Mouse (Mus musculus) urinary bladder, postnatal 36 days (tissue): Measurements from ENCODE around the gene Cog4.
"Not testable (repeated sequence)": the region's sequence is repeated elsewhere in the genome, so short reads cannot be mapped to it uniquely, and the experiment has no call there.

ENCODE experiments used
- DNase-seq, 2 experiments: peaks; one replicate each; pipeline ENCODE4 v3.0.0; 2022; ENCODE audit warnings: low spot score in 2 of 2, mixed read lengths in 1 of 2

Cog4 gene

DNA sequence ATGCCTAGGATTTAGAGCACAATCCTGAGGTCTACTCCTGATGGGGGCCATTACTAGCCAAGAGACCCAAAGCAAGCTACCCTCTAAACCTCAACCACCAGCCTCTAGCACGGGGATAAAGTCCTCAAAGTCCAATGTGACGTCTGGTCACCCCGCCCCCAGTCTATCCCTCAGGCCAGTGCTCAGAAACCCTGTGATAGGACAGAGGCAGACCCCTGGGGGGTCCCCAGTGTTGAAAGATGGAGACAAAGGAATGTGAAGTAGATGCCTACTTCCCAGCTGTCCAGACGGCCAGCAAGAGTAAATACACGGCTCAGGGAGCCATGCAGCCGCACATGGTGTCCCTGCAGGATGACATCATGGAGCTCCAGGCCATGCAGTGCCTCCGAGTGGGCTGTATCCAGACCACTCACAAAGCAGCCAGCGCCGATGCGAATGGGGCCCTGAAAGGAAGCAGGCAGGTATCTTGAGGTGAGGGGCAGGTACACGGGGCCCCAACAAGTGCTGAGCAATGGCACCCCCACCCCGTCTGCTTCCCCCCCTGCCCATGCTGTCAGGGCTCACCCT lies 43.6 kb downstream of the Cog4 start:
- DNase-seq, result no peak

DNA sequence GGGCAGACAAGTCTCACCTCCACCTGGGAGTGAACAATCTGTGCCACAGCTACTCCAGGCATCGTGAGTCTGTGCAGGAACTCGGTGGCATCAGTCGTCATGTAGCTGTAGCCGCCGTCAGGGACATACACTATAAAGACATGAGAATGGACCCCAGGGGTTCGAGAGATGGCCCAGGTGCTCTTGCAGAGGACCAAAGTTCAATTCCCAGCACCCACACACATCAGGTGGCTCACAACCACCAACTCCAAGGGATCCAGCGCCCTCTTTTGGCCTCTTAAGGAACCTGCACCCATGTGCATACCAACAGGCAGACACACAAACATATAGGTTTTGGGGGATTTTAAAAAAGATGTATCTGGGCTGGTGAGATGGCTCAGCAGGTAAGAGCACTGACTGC lies 45.6 kb downstream of the Cog4 start:
- DNase-seq, result no peak

DNA sequence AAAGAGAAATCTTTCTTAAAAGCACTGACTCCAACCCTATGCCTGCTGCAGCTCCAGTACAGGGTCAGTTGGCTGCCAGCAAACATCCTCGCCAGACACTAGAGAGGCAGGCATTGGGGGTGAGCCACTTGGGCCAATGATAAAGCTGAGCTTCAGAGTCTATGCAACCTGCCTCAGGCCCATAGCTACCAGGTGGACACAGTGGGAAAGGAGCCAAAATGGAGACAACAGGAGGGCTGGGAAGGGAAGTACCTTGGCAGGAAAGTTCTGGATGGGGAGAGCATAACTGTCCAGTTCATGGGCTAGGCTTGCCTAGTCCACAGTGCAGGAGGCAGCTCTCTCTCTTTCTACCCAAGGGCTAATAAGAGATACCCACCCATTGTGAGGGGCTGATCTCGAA lies 46.5 kb downstream of the Cog4 start:
- no peak for DNase-seq

DNA sequence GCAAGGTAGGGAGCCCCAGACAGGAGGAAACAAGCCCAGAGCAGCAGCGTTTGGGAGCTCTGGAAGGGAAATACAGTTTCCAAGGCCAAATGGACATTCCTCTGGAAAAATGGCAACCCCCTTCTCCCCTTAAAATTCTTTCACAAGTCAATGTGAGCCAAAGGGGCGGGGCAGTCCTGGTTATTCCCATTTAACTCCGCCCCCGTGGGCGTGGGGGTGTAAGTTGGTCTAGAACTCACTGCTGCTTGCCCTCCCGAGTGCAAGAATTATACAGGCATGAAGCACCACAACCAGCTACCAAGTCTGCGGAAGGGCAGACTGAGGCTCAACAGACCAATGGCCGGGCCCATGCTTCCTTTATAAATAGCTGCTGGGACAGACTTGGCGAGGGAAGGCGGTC lies 48.5 kb downstream of the Cog4 start:
- no peak for DNase-seq

DNA sequence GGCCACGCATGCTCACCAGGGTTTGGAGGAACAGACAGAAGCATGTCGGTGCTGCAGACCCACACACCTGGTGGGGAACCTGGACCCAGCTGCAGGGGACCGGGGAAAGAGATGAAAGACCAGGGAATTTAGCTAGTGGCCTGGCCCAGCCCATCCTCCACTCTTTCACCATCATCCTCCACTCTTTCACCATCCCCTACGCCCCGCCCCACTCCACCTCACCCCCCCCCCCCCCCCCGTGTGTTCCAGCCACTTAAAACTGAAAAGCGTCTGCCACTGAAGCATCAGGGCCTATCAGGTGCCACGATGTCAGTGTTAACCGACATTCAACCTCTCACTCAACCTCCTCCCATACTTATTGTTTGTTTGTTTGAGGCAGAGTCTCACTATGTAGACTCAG lies 48.9 kb downstream of the Cog4 start:
- no peak for DNase-seq

DNA sequence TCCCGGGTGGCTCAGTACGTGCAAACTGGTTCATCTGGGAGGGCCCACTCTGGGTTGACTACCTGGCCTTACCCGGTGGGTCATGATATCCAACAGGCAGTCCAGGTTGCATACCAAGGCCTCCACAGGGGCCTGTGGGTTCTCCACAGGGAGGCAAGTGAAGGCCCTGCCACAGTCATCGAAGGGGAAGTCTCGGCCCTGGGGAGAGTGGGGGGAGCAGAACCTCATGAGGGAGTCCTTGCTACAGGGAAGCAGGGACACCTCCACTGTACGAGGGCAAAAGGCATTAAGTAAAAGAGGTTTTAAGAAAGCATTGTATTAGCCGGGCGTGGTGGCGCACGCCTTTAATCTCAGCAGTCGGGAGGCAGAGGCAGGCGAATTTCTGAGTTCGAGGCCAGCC lies 49.4 kb downstream of the Cog4 start:
- DNase-seq, result no peak

DNA sequence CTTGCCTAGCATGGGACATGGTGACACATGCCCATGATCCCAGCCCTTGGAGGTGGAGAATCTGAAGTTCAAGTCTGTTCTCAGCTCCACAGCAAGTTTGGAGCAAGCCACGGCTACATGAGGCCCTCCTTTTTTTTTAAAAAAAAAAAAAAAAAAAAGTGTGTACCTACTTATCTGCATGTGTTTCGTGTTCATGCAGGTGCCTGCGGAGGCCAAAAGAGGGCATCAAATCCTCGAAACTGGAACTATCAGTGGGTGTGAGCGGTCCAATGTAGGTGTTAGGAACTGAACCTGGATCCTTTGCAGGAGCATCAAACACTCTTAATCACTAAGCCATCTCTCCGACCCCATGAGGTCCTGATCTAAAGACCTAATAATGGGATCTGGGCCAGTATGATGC lies 51.1 kb downstream of the Cog4 start:
- no peak for DNase-seq

DNA sequence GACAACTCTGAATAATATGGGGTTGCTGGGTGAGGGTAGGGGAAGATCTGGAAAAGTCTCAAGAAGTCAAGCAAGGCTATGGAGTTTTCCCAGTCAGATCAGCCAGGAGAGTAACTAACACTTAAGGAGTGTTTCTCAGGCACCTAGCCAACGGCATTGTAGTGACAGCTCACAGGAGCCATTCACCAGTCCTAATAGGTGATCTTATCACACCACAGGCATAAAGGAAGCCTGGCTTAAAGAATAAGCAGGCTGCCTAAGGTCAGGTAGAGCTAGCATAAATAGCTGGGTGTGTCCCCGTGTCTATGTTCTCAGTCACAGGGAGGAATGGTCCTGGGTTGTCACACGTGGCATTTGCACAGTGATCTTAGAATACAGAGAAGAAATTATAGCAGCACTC lies 54.7 kb downstream of the Cog4 start:
- DNase-seq, result no peak

DNA sequence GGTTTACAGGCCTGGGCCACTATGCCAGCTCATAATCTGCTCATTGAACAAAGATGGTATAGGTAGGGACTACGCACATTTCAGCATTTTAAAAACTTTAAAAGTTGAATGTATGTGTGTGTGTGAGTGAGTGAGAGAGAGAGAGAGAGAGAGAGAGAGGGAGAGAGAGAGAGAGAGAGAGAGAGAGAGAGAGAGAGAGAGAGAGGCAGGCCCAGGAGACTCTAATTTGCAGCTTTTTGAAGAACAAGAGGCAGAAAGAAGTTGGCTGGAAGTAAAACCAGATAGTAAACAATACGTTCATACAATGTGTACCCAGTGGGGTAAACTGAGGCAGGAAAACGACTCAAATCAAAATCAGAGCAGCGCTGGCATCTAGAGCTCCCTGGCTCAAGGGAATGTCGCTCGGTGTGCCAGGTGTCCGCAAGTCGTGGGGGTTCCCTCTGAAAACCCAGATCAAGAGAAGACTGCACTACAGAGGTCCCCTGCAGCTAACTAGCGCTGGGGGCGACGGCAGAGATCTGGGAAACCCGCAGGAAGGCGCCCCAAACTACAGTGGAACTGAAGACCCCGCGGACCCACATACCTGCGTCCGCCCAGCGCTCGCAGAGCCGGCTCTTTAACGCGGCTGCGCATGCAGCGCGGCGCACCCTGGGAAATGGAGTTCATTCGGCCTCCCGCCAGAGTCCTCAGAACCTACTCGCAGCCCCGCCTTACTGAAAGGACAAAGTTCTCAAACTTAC lies 55.6 kb downstream of the Cog4 start, which contains the start of gene Fuk:
TSS of gene Fuk (minus strand) at position 650 of the 740 bp plus-strand sequence.
- DNase-seq, result peak; percentile 77 to 81

DNA sequence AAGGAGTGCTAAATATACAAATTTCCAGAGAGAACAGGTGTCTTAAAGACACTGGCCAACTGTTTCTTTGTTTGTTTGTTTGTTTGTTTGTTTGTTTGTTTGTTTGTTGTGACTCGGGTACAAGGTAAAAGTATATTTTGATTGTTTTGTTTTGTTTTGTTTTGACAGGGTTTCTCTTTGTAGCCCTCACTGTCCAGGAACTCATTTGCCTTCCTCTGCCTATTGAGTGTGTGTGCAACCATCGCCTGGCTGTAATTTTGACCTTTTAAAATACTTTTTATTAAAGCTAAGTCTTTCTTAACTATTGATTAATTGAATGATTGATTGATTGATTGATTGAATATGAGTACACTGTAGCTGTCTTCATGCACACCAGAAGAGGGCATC lies 56.2 kb downstream of the Cog4 start:
- DNase-seq, result no peak

DNA sequence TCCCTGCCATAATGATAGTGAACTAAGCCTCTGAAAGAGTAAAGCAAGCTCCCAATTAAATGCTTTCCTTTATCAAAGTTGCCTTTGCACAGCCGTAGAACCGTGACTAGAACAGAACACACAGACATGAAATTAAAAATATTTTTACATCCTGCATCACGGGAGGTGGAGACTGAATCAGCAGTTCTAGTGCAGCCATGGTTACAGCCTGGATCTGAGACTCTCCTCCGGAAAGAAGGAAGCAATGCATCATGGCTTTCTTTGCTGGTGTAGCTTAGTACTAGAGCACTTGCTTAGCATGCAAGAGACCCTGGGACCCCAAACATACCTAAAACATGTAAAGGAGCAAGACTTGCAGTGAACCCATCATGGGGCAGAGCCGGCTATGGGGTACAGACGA lies 59.0 kb downstream of the Cog4 start:
- no peak for DNase-seq

DNA sequence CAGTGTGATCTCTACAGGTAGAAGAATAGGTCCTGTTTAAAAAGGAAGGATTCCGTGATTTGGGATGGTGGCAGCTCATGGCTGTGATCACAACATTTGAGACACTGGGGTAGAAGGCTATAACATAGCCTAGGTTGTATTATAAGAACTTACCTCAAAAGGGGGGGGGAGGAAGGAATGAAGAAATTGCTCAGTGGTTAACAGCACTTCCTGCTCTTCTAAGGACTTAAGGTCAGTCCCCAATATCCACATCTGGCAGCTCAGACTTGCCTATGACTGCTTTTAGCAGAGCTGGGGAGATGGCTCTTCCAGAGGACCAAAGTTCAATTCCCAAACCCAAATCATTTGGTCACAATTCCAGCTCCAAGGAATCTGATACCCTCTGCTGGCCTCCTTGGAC lies 60.3 kb downstream of the Cog4 start:
- no peak for DNase-seq

DNA sequence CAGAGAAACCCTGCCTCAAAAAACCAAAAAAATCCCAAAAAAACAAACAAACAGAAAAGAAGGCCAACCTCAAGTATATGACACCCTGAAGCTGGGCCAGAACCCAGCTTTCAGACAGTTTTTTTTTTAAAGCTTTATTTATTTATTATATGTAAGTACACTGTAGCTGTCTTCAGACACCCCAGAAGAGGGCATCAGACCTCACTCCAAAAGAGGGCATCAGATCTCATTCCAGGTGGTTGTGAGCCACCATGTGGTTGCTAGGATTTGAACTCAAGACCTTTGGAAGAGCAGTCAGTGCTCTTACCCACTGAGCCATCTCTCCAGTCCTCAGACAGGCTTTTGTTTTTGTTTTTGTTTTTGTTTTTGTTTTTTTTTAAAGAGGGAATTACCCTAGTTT lies 63.5 kb downstream of the Cog4 start:
- not testable (repeated sequence) for DNase-seq

DNA sequence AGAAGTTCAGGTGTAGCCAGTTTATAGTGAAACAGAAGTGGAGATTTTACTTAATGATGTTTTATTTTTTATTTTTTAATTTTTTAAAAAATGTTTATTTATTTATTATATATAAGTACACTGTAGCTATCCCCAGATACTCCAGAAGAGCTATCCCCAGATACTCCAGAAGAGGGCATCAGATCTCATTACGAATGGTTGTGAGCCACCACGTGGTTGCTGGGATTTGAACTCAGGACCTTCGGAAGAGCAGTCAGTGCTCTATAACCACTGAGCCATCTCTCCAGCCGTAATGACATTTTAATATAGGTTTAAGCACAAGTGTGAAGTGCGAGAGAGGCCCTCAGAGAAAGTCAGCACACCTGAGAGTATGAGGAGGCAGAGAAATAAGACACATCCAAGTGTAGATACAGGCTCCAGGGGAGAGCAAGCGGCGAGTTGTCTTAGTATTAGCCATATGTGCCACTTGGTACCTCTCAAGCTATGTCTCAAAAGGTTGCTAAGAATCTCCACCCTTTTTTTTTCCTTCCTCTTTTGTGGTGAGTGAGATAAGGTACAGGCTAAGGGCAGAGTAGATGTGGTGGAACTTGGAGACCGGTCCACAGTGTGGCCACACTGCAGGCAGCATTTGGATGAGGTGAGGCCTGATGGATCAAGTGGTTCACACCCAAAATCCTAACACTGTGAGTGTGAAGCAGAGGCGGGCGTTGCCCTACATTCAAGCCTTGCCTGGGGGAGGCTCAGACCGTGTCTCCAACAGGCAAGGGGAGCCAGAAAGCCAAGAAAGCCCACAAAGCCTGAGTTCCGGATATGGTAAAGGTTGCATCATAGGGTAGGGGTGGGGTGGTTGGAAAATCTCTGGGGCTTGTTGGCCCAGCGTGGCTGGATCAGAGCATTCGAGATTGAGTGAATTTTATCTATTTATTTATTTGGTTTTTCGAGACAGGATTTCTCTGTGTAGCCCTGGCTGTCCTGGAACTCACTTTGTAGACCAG lies 65.5 kb downstream of the Cog4 start:
- DNase-seq, result no peak

DNA sequence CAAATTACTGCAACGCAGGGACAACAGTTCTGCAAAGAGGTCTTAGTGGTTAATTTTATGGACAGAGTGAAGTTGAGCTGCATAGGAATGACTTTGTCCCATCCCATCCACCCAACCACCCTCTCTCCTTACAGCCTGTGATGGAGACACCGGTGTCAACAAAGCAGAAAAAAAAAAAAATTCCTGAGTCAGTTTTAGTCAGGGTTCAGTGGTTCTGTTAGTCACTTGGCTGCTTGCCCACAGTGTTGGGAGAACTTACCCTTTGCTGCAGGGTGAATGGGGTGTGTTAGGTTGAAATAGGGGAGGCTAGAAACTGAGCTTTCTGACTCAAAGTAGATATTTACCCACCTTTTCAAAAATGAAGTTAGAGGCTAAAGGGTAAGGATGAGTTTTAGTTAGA lies 71.0 kb downstream of the Cog4 start:
- DNase-seq, result peak in 1 of 2 experiments; percentile 42

DNA sequence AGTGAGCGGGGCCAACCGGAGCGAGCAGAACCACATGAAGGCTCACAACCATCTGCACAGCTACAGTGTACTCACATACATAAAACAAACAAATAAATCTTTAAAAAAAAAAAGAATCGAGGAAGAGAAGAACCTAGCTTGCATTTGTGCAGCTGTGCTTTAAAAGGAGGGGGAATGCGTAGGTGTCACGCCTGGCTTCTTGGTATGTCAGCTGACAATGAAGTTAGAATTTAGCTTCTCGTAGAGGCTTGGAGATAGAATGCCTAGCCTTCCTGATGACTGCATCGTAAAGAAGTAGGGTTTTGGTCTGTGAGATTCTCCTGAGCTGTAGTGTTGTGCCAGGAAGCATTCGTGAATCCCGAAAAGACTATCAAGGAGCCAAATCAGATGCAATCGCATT lies 71.6 kb downstream of the Cog4 start:
- DNase-seq, result no peak

DNA sequence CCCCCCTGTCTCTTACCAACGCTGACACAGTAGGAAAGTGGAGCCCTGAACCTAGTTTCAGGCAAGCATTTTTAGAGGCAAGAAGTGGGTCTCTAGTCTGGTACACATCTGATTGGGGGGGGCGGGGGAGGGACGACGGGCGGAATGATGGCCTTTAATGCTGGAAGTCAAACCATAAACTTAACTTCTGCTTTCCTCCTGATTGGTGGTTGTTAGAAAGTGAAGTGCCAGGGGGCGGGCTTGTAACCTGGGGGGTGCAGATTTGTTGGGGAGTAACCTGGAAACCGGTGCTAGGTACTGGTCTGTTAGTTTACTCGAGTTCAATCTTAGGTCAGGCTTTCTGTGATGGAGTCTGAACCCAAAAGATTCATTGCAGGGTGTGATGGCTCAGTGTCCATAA lies 72.1 kb downstream of the Cog4 start:
- DNase-seq, result no peak

DNA sequence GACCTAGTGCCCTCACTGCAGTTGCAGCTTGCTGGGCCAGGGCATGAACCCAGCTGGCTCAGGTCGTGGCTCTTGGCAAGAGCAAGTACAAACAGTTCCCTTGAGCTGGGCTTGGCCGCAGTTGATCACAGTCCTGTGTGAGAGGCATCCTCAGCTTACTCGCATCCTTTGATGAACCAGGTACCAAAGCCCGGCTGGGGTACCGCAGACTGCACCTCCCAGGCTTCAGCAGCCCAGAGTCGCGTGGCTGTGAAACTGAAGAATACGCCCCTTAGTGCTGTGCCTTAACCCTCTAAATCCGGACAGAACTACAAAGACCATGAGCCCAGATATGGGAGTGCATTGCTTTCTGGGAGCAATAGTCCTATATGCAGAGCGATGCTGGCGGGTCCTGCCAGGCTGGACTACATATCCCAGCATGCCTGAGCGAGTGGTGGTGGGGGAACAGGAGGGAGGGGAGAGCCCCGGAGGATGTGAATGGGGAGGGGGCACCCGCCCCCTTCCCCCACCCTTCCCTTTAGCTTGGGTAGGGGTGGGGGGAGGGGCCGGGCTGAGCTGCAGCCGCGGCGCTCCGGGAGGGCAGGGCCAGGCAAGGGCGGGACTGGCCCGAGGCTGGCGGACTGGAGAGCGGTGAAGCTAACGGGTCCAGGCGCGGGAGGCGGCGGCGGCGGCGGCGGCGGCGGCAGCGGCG lies 73.1 kb downstream of the Cog4 start, which contains the start of gene St3gal2:
TSS of gene St3gal2 (plus strand) at position 582 of the 691 bp plus-strand sequence.
- DNase-seq, result peak; percentile 73 to 83

DNA sequence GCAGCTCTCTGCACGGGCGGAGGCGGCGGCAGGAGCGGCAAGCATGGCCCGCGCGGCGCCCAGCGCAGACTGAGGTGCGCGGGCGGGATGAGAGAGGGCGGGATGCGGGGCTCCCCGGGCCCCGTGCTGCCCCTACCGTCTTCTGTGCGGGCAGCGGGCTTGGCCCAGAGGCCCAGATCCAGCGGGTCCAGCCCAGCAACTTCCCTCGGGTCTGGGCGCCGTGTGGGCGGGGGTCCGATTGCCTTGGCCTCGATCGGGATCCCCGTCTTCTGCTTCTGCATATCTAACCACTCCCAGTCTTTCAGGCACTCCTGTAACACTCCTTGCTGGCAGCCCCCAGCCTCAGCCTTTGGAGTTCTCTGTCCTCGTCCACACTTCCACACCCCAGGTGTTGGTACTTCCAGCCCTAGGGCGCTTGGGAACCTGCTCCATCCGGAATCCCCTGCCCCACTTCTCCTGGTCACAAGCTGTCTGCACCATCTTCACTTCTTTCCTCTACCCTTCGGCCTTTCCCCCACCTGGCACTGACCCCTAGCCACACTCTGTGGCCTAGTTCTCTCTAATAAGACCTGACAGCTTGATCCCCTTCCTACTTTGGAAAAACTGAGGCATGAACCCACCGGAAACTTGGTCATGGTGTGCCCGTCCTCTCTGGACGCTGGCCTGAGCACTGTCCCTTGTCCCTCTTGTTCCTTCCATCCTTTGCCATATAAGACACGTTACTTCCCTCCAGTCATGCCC lies 73.8 kb downstream of the Cog4 start:
- no peak for DNase-seq

DNA sequence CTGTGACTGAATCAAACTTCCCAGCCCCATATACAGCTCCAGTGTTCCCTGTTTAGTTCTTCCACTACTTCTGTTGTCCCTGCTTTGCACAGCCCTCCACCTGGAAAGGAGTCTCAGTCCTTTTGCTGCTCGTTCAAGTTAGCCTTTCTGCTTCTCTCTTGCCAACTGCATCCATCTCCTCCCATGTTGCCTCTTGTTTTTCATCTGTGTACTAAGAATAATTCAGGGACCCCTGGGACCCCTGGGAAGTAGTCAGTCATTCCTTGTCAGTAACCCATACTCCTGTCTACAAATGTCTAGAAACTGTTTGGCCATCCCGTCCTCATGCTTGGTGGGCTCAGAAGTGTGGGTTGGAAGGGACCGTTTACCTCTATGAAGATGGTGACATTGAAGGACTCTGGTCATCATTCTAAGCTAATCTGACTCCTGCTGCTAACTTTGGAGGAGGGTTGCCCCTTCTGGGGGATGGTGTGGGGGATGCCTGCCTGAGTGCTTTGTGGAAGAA lies 74.4 kb downstream of the Cog4 start:
- DNase-seq, result no peak
